ENCODE assay signal across 15 mouse cellular contexts in genomic region chr9:63246568-63247169, GRCm38 (mm10).
A peak's percentile ranks its signal among the peaks of the same experiment; 100 is the strongest.
DNase-seq lines count a peak whose midpoint lies in the region; ATAC-seq lines count a peak whose summit lies in the region.
"Had no signal": no experiment of that assay in that cellular context is flagged by ENCODE, and none has a peak within 500 bp of the region (broad histone marks: within the 10 kb centered on the region; RNA-seq: fewer than 3 reads in every experiment).

No protein-coding gene starts in this region.

- ATAC-seq in frontal cortex, adult (ENCODE audit: low TSS enrichment) = peak; percentile 93
- ATAC-seq: forebrain, embryonic 13.5 days; intestine, embryonic 15.5 days; liver, postnatal 0 days; midbrain, embryonic 16.5 days had no signal

- no peak for DNase-seq in frontal cortex, postnatal 14 days (ENCODE audit: low spot score in 2 of 2)
- peak; percentile 16 for DNase-seq in lung, postnatal 25 days (ENCODE audit: low spot score)
- no peak for DNase-seq in lung, postnatal 14 days
- DNase-seq in thymus, postnatal 25 days = peak; percentile 4
- no peak for DNase-seq in thymus, postnatal 4 days
- DNase-seq in heart, adult 18-20 months = no peak
- no peak for DNase-seq in kidney, postnatal 25 days
- DNase-seq: cerebellum, adult 9-10 months; heart, postnatal 10 days; kidney, adult 9 months; liver, postnatal 0 days had no signal

Comparison
In these comparisons a context has a peak if more than half of its experiments do, and no peak if none do; other contexts are left out.
1. DNase-seq: peak in lung, postnatal 25 days (single experiment) and thymus, postnatal 25 days (single experiment); none in frontal cortex, postnatal 14 days (0 of 2), lung, postnatal 14 days (single experiment), thymus, postnatal 4 days (single experiment), heart, adult 18-20 months (0 of 2) and kidney, postnatal 25 days (0 of 2).